Mouse (Mus musculus): ENCODE data around the gene Celf1.
A peak's percentile ranks its signal among the peaks of the same experiment; 100 is the strongest.
"Not testable (repeated sequence)": the region's sequence is repeated elsewhere in the genome, so short reads cannot be mapped to it uniquely, and the experiment has no call there.

The Celf1 gene

GRCm38 (mm10) chr2:91022266-91022665 lies 82.1 kb downstream of the Celf1 start:
- not testable (repeated sequence) for DNase-seq (ENCODE audit: low read depth, low spot score)

GRCm38 (mm10) chr2:91023131-91023530 lies 82.9 kb downstream of the Celf1 start:
- DNase-seq (ENCODE audit: low read depth, low spot score), result peak; percentile 74

- peak; percentile 84 for DNase-seq (ENCODE audit: low read depth, low spot score)
These were observed 83.8 kb downstream of the Celf1 start for GRCm38 (mm10) chr2:91023956-91024355.

- DNase-seq (ENCODE audit: low read depth, low spot score), result no peak
These were observed 84.9 kb downstream of the Celf1 start for GRCm38 (mm10) chr2:91025081-91025516.

GRCm38 (mm10) chr2:91026491-91026890 lies 86.3 kb downstream of the Celf1 start:
- no peak for DNase-seq (ENCODE audit: low read depth, low spot score)

- no peak for DNase-seq (ENCODE audit: low read depth, low spot score)
These were observed 87.4 kb downstream of the Celf1 start for GRCm38 (mm10) chr2:91027391-91028214.

- peak; percentile 91 for DNase-seq (ENCODE audit: low read depth, low spot score)
These were observed 91.0 kb downstream of the Celf1 start for GRCm38 (mm10) chr2:91031216-91031615.

GRCm38 (mm10) chr2:91033000-91033399 lies 92.8 kb downstream of the Celf1 start:
- DNase-seq (ENCODE audit: low read depth, low spot score), result peak; percentile 76

GRCm38 (mm10) chr2:91035385-91035784 lies 95.2 kb downstream of the Celf1 start, which contains the start of gene Rapsn:
TSS of gene Rapsn (plus strand) at chr2:91035620.
- no peak for DNase-seq (ENCODE audit: low read depth, low spot score)

- no peak for DNase-seq (ENCODE audit: low read depth, low spot score)
These were observed 101.6 kb downstream of the Celf1 start for GRCm38 (mm10) chr2:91041786-91042185.

GRCm38 (mm10) chr2:91042651-91043398 lies 102.6 kb downstream of the Celf1 start:
- DNase-seq (ENCODE audit: low read depth, low spot score), result peak; percentile 53

- peak; percentile 44 for DNase-seq (ENCODE audit: low read depth, low spot score)
These were observed 104.5 kb downstream of the Celf1 start for GRCm38 (mm10) chr2:91044727-91045126.

- not testable (repeated sequence) for DNase-seq (ENCODE audit: low read depth, low spot score)
These were observed 105.6 kb downstream of the Celf1 start for GRCm38 (mm10) chr2:91045805-91046204.

GRCm38 (mm10) chr2:91047359-91047758 lies 107.2 kb downstream of the Celf1 start:
- DNase-seq (ENCODE audit: low read depth, low spot score), result no peak

- DNase-seq (ENCODE audit: low read depth, low spot score), result no peak
These were observed 111.7 kb downstream of the Celf1 start for GRCm38 (mm10) chr2:91051917-91052316.

- no peak for DNase-seq (ENCODE audit: low read depth, low spot score)
These were observed 112.6 kb downstream of the Celf1 start for GRCm38 (mm10) chr2:91052752-91053151.

- no peak for DNase-seq (ENCODE audit: low read depth, low spot score)
These were observed 113.2 kb downstream of the Celf1 start for GRCm38 (mm10) chr2:91053181-91053933.

- DNase-seq (ENCODE audit: low read depth, low spot score), result peak; percentile 92
These were observed 113.8 kb downstream of the Celf1 start, which contains the start of gene Psmc3 for GRCm38 (mm10) chr2:91053934-91054382. TSS of gene Psmc3 (plus strand) at chr2:91054009.

GRCm38 (mm10) chr2:91058435-91058834 lies 118.3 kb downstream of the Celf1 start:
- DNase-seq (ENCODE audit: low read depth, low spot score), result no peak

GRCm38 (mm10) chr2:91059376-91059775 lies 119.2 kb downstream of the Celf1 start:
- no peak for DNase-seq (ENCODE audit: low read depth, low spot score)

GRCm38 (mm10) chr2:91060544-91061355 lies 120.6 kb downstream of the Celf1 start:
- peak; percentile 82 for DNase-seq (ENCODE audit: low read depth, low spot score)
